Mouse (Mus musculus) neural tube, embryonic 13.5 days (tissue): ENCODE data around the gene Elk4. TPM values are rescaled to one million over a fixed set of nuclear protein-coding genes. Genes with fewer than 3 reads are reported as not detected.

Experiments used
- ATAC-seq: fragments of 200-750 bp; cut with Nextera tagmentation; 2 replicates; pipeline ENCODE4 v1.8.0; 2017; ENCODE audit warnings: low read depth, mild to moderate bottlenecking, moderate TSS enrichment, moderate library complexity
- H3K27ac ChIP-seq: fragments of 300-500 bp; sonication (generic); replicated peaks from 2 replicates; pipeline ENCODE4 v1.5.1; 2015; ENCODE audit warnings: moderate library complexity, mild to moderate bottlenecking, inconsistent platforms
- H3K27me3 ChIP-seq: fragments of 300-500 bp; sonication (generic); 2 replicates; pipeline ENCODE4 v1.6.1; 2015; ENCODE audit warnings: mild to moderate bottlenecking, inconsistent platforms
- H3K36me3 ChIP-seq: fragments of 300-500 bp; sonication (generic); 2 replicates; pipeline ENCODE4 v1.6.1; 2015; ENCODE audit warnings: mild to moderate bottlenecking, inconsistent platforms
- H3K4me1 ChIP-seq: fragments of 300-500 bp; sonication (generic); replicated peaks from 2 replicates; pipeline ENCODE4 v1.6.1; 2015; ENCODE audit warnings: inconsistent platforms
- H3K4me2 ChIP-seq: fragments of 300-500 bp; sonication (generic); 2 replicates; pipeline ENCODE4 v1.6.1; 2015; ENCODE audit warnings: inconsistent platforms, mild to moderate bottlenecking, moderate library complexity
- H3K4me3 ChIP-seq: fragments of 300-500 bp; sonication (generic); 2 replicates; pipeline ENCODE4 v1.5.1; 2015; ENCODE audit warnings: mild to moderate bottlenecking, inconsistent platforms
- H3K9ac ChIP-seq: fragments of 300-500 bp; sonication (generic); 2 replicates; pipeline ENCODE4 v1.6.1; 2015; ENCODE audit warnings: moderate library complexity, mild to moderate bottlenecking, inconsistent platforms
- H3K9me3 ChIP-seq: fragments of 300-500 bp; sonication (generic); 2 replicates; pipeline ENCODE4 v1.6.1; 2016; ENCODE audit warnings: inconsistent platforms
- WGBS: fragments of 180-500 bp; shearing (Covaris S2); methylation state at CpG from one replicate; pipeline ENCODE4 v1.1.7; 2015; 5-methylcytosine and 5-hydroxymethylcytosine counted together
- polyA plus RNA-seq: library from polyadenylated mRNA; unstranded; fragments of >200 nt; fragmentation: Nextera tagmentation; extraction: Ambion mirVana; gene quantifications from 2 replicates; pipeline ENCODE4 v1.2.1, GENCODE M21; 2015

The Elk4 gene
- polyA plus RNA-seq, 1 experiment from 2014 or later = 13.1 TPM

DNA sequence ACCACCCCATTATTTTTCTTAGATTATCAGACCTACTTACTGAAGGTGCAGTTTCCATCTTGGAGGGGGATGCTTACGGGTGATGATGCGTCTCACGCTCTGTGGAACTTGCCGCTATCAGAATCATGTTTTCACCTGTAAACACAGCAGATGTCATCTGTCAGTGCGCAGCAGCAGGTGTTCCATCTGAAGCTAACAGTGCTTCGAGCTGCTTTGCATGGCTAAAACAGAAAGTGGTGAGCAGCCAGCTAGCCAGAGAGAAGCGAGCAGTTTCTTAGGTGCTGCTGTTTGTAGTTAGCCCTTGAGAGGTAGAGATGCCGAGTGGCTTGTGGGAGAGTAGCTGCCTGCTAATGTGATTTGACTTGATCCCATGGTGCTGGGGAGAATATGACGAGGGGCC is 21.0 kb downstream of the Elk4 start:
- Histone ChIP-seq H3K4me3 (no peak overlapping the region), H3K27ac (no peak overlapping the region), H3K9ac (no peak overlapping the region), H3K27me3 (no peaks in the 10 kb centered on the region), H3K36me3 (peaks cover 75% of the 10 kb centered on the region), H3K4me2 (no peak overlapping the region), H3K4me1 (no peaks in the 10 kb centered on the region), H3K9me3 (no peaks in the 10 kb centered on the region)
- no peak for ATAC-seq
- WGBS = 93% methylated on average over 9 of the region's 9 CpGs

DNA sequence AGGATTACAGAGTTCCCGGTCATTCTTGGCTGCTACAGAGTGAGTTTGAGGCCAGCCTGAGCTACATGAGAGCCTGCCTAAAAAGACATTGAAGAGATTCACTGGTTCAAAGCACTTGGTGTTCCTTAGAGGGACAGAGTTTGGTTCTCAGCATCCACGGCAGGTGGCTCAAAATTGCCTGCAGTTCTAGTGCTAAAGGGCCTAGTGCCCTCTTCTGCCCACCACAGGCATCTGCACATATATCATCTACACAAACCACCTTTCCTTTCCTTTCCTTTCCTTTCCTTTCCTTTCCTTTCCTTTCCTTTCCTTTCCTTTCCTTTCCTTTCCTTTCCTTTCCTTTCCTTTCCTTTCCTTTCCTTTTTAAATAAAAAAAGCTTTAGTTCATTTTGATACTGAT is 23.2 kb downstream of the Elk4 start:
- Histone ChIP-seq H3K4me2 (no peak overlapping the region), H3K27me3 (no peaks in the 10 kb centered on the region), H3K9ac (no peak overlapping the region), H3K36me3 (peaks cover 69% of the 10 kb centered on the region), H3K27ac (no peak overlapping the region), H3K4me1 (no peaks in the 10 kb centered on the region), H3K9me3 (no peaks in the 10 kb centered on the region), H3K4me3 (no peak overlapping the region)
- no peak for ATAC-seq
- 71% methylated on average over 2 of the region's 2 CpGs for WGBS

GRCm38 (mm10) chr1:132032172-132032571 is 24.8 kb downstream of the Elk4 start:
- H3K9ac ChIP-seq = no peak overlapping the region
- no peak overlapping the region for H3K27ac ChIP-seq
- no peak overlapping the region for H3K4me3 ChIP-seq
- no peaks in the 10 kb centered on the region for H3K27me3 ChIP-seq
- H3K9me3 ChIP-seq = no peaks in the 10 kb centered on the region
- no peaks in the 10 kb centered on the region for H3K4me1 ChIP-seq
- H3K4me2 ChIP-seq = no peak overlapping the region
- H3K36me3 ChIP-seq = peaks cover 57% of the 10 kb centered on the region
- ATAC-seq = no peak
- 90% methylated on average over 7 of the region's 7 CpGs for WGBS

DNA sequence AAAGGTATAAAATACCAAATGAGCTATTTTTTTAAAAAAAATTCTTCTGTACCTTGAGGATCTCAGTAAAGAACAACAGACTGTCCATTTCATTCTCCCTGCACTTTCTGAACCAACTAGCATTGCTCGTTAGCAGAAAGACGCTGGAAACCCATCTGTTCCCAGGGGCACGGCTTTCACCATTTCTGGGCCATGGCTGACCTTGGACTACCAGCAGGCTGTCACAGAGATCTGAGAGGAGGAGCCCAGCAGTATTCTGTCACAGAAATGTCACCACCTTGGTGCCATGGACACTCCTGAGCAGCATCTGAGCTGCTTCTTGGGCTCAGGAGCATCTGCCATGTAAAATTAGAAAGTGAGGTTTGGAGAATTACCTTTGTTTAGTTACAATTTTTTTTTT is 30.3 kb downstream of the Elk4 start:
- no peaks in the 10 kb centered on the region for H3K9me3 ChIP-seq
- WGBS = 89% methylated on average over 3 of the region's 3 CpGs

DNA sequence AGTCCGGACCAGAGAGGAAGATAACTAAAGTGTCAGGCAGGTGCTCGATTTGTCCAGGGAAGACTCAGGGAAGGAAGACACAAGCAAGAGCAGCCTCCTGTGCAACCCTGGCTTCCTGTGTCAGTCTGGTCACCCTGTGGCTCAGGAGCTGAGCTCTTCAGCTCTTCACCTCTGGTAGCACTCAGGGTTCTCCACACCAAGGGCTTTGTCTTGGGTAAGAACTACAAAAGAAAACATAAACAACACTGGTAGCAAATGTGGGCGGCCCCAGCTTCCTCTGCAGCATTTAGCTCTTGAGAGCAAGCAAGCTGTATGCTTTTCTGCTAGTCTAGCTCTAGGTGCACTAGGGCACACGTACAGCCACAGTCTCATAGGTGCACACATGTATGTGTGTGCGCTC is 31.3 kb downstream of the Elk4 start:
- H3K4me2 ChIP-seq = no peak overlapping the region
- ATAC-seq = no peak
- peaks cover 9% of the 10 kb centered on the region; the same call in 1 of the 2 replicates for H3K36me3 ChIP-seq
- no peaks in the 10 kb centered on the region for H3K27me3 ChIP-seq
- 83% methylated on average over 5 of the region's 5 CpGs for WGBS
- H3K9ac ChIP-seq = no peak overlapping the region
- no peak overlapping the region for H3K4me3 ChIP-seq
- H3K9me3 ChIP-seq = no peaks in the 10 kb centered on the region
- no peak overlapping the region for H3K27ac ChIP-seq
- 0 out of 2 replicates have a peak, but pooled peaks cover 3% of the 10 kb centered on the region for H3K4me1 ChIP-seq

More for the DNA sequence above, 30.3 kb downstream of the Elk4 start:
- Histone ChIP-seq H3K27ac (no peak overlapping the region), H3K4me1 (0 out of 2 replicates have a peak, but pooled peaks cover 3% of the 10 kb centered on the region), H3K9ac (no peak overlapping the region), H3K27me3 (no peaks in the 10 kb centered on the region), H3K4me2 (no peak overlapping the region), H3K36me3 (peaks cover 19% of the 10 kb centered on the region), H3K4me3 (no peak overlapping the region)
- no peak for ATAC-seq

- peak overlapping the region; percentile 50 for H3K27ac ChIP-seq
- 71% methylated on average over 9 of the region's 9 CpGs for WGBS
- no peak for ATAC-seq
Observed at GRCm38 (mm10) chr1:132040201-132040621, 32.8 kb downstream of the Elk4 start.

DNA sequence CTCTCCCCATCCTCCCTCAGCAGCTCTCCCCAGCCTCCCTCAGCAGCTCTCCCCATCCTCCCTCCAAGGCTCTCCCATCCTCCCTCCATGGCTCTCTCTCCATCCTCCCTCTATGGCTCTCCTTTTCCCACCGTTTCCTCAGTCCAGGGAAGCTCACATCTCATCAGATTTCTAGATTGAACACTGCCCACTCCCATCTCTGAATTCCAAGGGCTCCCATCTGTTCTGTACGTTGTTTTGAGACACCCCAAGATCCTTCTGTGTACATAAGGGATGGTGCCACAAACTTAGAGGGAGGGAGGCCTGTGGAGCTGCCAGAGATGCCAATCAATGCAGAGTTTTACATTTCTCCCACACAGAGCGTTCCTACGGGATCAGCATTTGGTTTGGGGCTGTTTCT is 36.4 kb downstream of the Elk4 start:
- Histone ChIP-seq H3K27me3 (no peaks in the 10 kb centered on the region), H3K36me3 (no peaks in the 10 kb centered on the region), H3K4me3 (no peak overlapping the region), H3K27ac (no peak overlapping the region), H3K9me3 (no peaks in the 10 kb centered on the region), H3K4me1 (0 out of 2 replicates have a peak, but pooled peaks cover 3% of the 10 kb centered on the region), H3K9ac (no peak overlapping the region), H3K4me2 (no peak overlapping the region)
- no peak for ATAC-seq
- WGBS = 72% methylated on average over 4 of the region's 4 CpGs

More at GRCm38 (mm10) chr1:132040201-132040621, 32.8 kb downstream of the Elk4 start:
- Histone ChIP-seq H3K4me3 (no peak overlapping the region), H3K4me1 (0 out of 2 replicates have a peak, but pooled peaks cover 3% of the 10 kb centered on the region), H3K9me3 (no peaks in the 10 kb centered on the region), H3K9ac (no peak overlapping the region), H3K27me3 (no peaks in the 10 kb centered on the region), H3K36me3 (0 out of 2 replicates have a peak, but pooled peaks cover 2% of the 10 kb centered on the region), H3K4me2 (no peak overlapping the region)

- H3K4me3 ChIP-seq = no peak overlapping the region
- peak; percentile 45; the same call in 1 of the 2 replicates for ATAC-seq
- no peaks in the 10 kb centered on the region for H3K27me3 ChIP-seq
- WGBS = 25% methylated on average over 15 of the region's 15 CpGs
- no peak overlapping the region for H3K9ac ChIP-seq
- no peaks in the 10 kb centered on the region for H3K9me3 ChIP-seq
- no peak overlapping the region for H3K4me2 ChIP-seq
- no peaks in the 10 kb centered on the region for H3K36me3 ChIP-seq
- H3K27ac ChIP-seq = no peak overlapping the region
- no peaks in the 10 kb centered on the region for H3K4me1 ChIP-seq
Observed at GRCm38 (mm10) chr1:132046143-132046735, 38.8 kb downstream of the Elk4 start.

DNA sequence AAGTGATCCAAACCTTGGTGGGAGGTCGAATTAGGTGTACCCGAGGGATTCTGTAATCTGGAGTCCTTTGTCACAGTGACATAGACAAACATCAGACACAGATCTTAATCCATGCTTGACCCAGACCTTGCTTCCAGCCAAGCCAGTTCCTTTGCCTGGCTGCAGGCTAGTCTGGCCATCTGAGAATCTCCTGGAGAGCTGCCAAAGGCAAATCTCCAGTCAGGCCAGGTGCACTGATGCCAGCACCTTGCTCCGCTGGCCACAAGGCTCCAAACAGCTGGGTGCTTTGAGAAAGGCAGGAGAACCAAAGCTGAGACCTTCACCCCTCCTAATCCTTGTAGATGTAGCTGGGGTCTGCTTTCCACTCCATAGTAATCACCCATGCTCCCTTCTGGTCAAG is 44.3 kb downstream of the Elk4 start:
- no peaks in the 10 kb centered on the region for H3K9me3 ChIP-seq
- no peak overlapping the region for H3K27ac ChIP-seq
- WGBS = 82% methylated on average over 3 of the region's 3 CpGs
- ATAC-seq = no peak
- no peak overlapping the region for H3K4me3 ChIP-seq
- H3K4me2 ChIP-seq = no peak overlapping the region
- no peaks in the 10 kb centered on the region for H3K36me3 ChIP-seq
- H3K4me1 ChIP-seq = no peaks in the 10 kb centered on the region
- no peak overlapping the region for H3K9ac ChIP-seq
- no peaks in the 10 kb centered on the region for H3K27me3 ChIP-seq

DNA sequence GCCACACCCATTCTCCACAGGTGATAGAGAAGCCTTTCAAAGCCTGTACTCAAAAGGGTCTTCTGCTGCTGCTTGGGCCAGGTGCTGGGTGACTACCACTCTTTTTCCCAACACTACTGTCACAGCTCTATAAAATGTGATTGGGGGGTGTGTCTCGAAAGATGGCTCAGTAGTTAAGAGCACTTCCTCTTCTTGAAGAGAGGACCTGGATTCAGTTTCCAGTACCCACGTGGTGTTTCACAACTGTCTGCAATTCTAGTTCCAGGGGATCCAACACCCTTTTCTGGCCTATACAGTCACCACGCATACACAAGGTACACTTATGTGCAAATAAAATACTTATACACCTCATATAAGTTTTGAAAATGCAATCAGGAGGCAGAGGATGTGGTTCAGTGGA is 47.0 kb downstream of the Elk4 start:
- H3K36me3 ChIP-seq = no peaks in the 10 kb centered on the region
- no peak for ATAC-seq
- no peak overlapping the region for H3K9ac ChIP-seq
- 80% methylated on average over 3 of the region's 3 CpGs for WGBS
- H3K9me3 ChIP-seq = no peaks in the 10 kb centered on the region
- no peak overlapping the region for H3K27ac ChIP-seq
- no peak overlapping the region for H3K4me3 ChIP-seq
- H3K4me1 ChIP-seq = no peaks in the 10 kb centered on the region
- H3K4me2 ChIP-seq = no peak overlapping the region
- no peaks in the 10 kb centered on the region for H3K27me3 ChIP-seq

GRCm38 (mm10) chr1:132055054-132055664 is 47.8 kb downstream of the Elk4 start:
- WGBS = 84% methylated on average over 7 of the region's 7 CpGs
- no peak for ATAC-seq
- no peaks in the 10 kb centered on the region for H3K9me3 ChIP-seq

GRCm38 (mm10) chr1:132058558-132058957 is 51.2 kb downstream of the Elk4 start:
- Histone ChIP-seq H3K27ac (no peak overlapping the region), H3K9me3 (no peaks in the 10 kb centered on the region), H3K36me3 (no peaks in the 10 kb centered on the region), H3K4me1 (no peaks in the 10 kb centered on the region), H3K9ac (no peak overlapping the region), H3K27me3 (no peaks in the 10 kb centered on the region), H3K4me3 (no peak overlapping the region), H3K4me2 (no peak overlapping the region)
- WGBS = 92% methylated on average over 5 of the region's 5 CpGs
- ATAC-seq = no peak

More at GRCm38 (mm10) chr1:132055054-132055664, 47.8 kb downstream of the Elk4 start:
- H3K4me2 ChIP-seq = no peak overlapping the region
- no peaks in the 10 kb centered on the region for H3K36me3 ChIP-seq
- H3K4me1 ChIP-seq = no peaks in the 10 kb centered on the region
- no peak overlapping the region for H3K4me3 ChIP-seq
- no peaks in the 10 kb centered on the region for H3K27me3 ChIP-seq
- no peak overlapping the region for H3K27ac ChIP-seq
- no peak overlapping the region for H3K9ac ChIP-seq
